Mouse (Mus musculus) liver, embryonic 14.5 days (tissue): Measurements from ENCODE around the gene Anapc16. TPM values are rescaled to one million over a fixed set of nuclear protein-coding genes. Genes with fewer than 3 reads are reported as not detected.

Experiments used
- ATAC-seq: fragments of 200-750 bp; cut with Nextera tagmentation; 2 replicates; pipeline ENCODE4 v1.8.0; 2017; ENCODE audit warnings: moderate number of reproducible peaks, mild to moderate bottlenecking, moderate library complexity; ENCODE audit not compliant: insufficient read depth
- DNase-seq, 3 experiments: peaks; one replicate each; pipeline ENCODE4 v3.0.0-alpha.2; 2012 to 2013; ENCODE audit warnings: low read depth in 3 of 3, low spot score in 3 of 3
- H3K27ac ChIP-seq: fragments of 300-500 bp; sonication (generic); 2 replicates; pipeline ENCODE4 v1.5.1; 2014; ENCODE audit warnings: moderate library complexity, mild to moderate bottlenecking, control low read depth, inconsistent platforms
- H3K27me3 ChIP-seq: fragments of 300-500 bp; sonication (generic); 2 replicates; pipeline ENCODE4 v1.6.1; 2014; ENCODE audit warnings: mild to moderate bottlenecking, low read length, moderate library complexity; ENCODE audit not compliant: control insufficient read depth, insufficient read depth
- H3K36me3 ChIP-seq: fragments of 300-500 bp; sonication (generic); replicated peaks from 2 replicates; pipeline ENCODE4 v1.6.1; 2014; ENCODE audit warnings: low read depth; ENCODE audit not compliant: control insufficient read depth, insufficient read depth
- H3K4me1 ChIP-seq, 2 experiments: fragments of 200-500 bp in 1 of 2; fragments of 300-500 bp in 1 of 2; sonication (generic) in 1 of 2; replicated peaks; 2 replicates each; pipeline ENCODE4 v1.6.1; 2012 to 2014; ENCODE audit warnings: antibody characterized with exemption in 1 of 2, inconsistent platforms in 1 of 2, low read length in 1 of 2; ENCODE audit not compliant: control insufficient read depth in 2 of 2, insufficient read depth in 2 of 2
- H3K4me2 ChIP-seq: fragments of 300-500 bp; sonication (generic); 2 replicates; pipeline ENCODE4 v1.6.1; 2014; ENCODE audit warnings: low read depth, mild to moderate bottlenecking, control low read depth, moderate library complexity
- H3K4me3 ChIP-seq, 2 experiments: fragments of 200-500 bp in 1 of 2; fragments of 300-500 bp in 1 of 2; sonication (generic) in 1 of 2; 2 replicates each; pipeline ENCODE4 v1.5.1; 2012 to 2014; ENCODE audit warnings: low read depth in 2 of 2, low read length in 2 of 2, mild to moderate bottlenecking in 2 of 2, control low read depth in 1 of 2, inconsistent platforms in 1 of 2, moderate library complexity in 1 of 2; ENCODE audit not compliant: insufficient read depth in 1 of 2
- H3K9ac ChIP-seq: fragments of 300-500 bp; sonication (generic); replicated peaks from 2 replicates; pipeline ENCODE4 v1.6.1; 2014; ENCODE audit warnings: mild to moderate bottlenecking, control low read depth, moderate library complexity
- H3K9me3 ChIP-seq: fragments of 300-500 bp; sonication (generic); 2 replicates; pipeline ENCODE4 v1.6.1; 2016; ENCODE audit warnings: low read length, mixed read lengths; ENCODE audit not compliant: control insufficient read depth
- CTCF ChIP-seq: IDR thresholded peaks from 2 replicates; pipeline ENCODE4 v1.5.1; 2016; ENCODE audit warnings: antibody characterized with exemption, low read depth, control low read depth
- EP300 ChIP-seq: IDR thresholded peaks from 2 replicates; pipeline ENCODE4 v1.6.1; 2016; ENCODE audit warnings: antibody characterized with exemption, low read depth
- WGBS: fragments of 180-500 bp; shearing (Covaris S2); extraction: QIAGEN DNeasy Blood & Tissue Kit; methylation state at CpG from one replicate; pipeline ENCODE4 v1.1.7; 2014; ENCODE audit not compliant: insufficient replicate concordance; 5-methylcytosine and 5-hydroxymethylcytosine counted together
- polyA plus RNA-seq, 2 experiments: library from polyadenylated mRNA; depleted of rRNA in 1 of 2; stranded (reverse) in 1 of 2; unstranded in 1 of 2; fragments of >200 nt; fragmentation: Nextera tagmentation in 1 of 2; extraction: Ambion mirVana in 1 of 2; gene quantifications; 2 replicates each; pipeline versions ENCODE4 v1.2.1 to v1.2.3; 2012 to 2014

Gene Anapc16
- polyA plus RNA-seq, 2 experiments: 29.9 to 39.7 TPM

DNA sequence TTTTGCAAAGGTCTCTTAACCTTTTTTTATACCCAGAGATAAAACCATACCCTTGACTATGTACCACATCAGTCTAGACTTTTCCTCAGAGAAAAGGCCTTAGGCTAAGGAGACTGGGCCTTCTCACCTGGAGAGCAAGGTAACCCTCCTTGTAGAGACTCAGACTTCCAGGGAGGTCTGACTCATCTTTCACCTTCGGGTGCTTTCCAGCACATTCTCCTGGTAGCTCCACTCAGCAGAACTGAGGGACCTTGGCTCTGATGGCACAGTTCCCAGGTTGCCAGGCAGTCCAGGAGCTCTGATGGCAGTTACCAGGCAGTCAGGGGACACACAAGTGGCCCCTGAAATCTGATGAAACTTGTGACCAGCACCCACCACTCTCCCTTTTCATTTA lies 53.7 kb downstream of the Anapc16 start:
- no peak overlapping the region for H3K4me2 ChIP-seq
- no peak for ATAC-seq
- H3K27ac ChIP-seq: no peak overlapping the region
- no peak overlapping the region for H3K9ac ChIP-seq
- WGBS: 74% methylated on average over 1 of the region's 1 CpGs
- no peak for DNase-seq
- no peaks in the 10 kb centered on the region for H3K9me3 ChIP-seq
- peaks cover 10% of the 10 kb centered on the region for H3K27me3 ChIP-seq
- TF ChIP-seq CTCF: no peak
- TF ChIP-seq EP300: no peak
- no peak overlapping the region for H3K4me3 ChIP-seq
- H3K36me3 ChIP-seq: no peaks in the 10 kb centered on the region
- peaks cover 0 to 7% of the 10 kb centered on the region in 2 experiments; a peak in 2 of 4 replicates for H3K4me1 ChIP-seq

GRCm38 (mm10) chr10:59948363-59949254 lies 54.3 kb downstream of the Anapc16 start:
- H3K4me2 ChIP-seq: no peak overlapping the region
- ATAC-seq: no peak
- H3K27ac ChIP-seq: no peak overlapping the region
- DNase-seq: no peak
- H3K27me3 ChIP-seq: peaks cover 10% of the 10 kb centered on the region
- TF ChIP-seq EP300: no peak
- TF ChIP-seq CTCF: no peak
- 37% methylated on average over 6 of the region's 6 CpGs for WGBS
- no peak overlapping the region for H3K4me3 ChIP-seq
- H3K4me1 ChIP-seq: peaks cover 0 to 8% of the 10 kb centered on the region in 2 experiments; a peak in 2 of 4 replicates
- H3K9me3 ChIP-seq: no peaks in the 10 kb centered on the region
- no peak overlapping the region for H3K9ac ChIP-seq
- H3K36me3 ChIP-seq: no peaks in the 10 kb centered on the region

- Histone ChIP-seq H3K27me3 (peaks cover 16% of the 10 kb centered on the region), H3K4me2 (no peak overlapping the region), H3K9ac (no peak overlapping the region), H3K36me3 (no peaks in the 10 kb centered on the region), H3K27ac (no peak overlapping the region), H3K4me1 (peaks cover 0 to 9% of the 10 kb centered on the region in 2 experiments; a peak in 2 of 4 replicates), H3K9me3 (no peaks in the 10 kb centered on the region), H3K4me3 (no peak overlapping the region)
- 52% methylated on average over 7 of the region's 7 CpGs for WGBS
- TF ChIP-seq EP300: no peak
- TF ChIP-seq CTCF: no peak
- DNase-seq: no peak
- ATAC-seq: no peak
Observed at GRCm38 (mm10) chr10:59947296-59948073, 55.5 kb downstream of the Anapc16 start.

DNA sequence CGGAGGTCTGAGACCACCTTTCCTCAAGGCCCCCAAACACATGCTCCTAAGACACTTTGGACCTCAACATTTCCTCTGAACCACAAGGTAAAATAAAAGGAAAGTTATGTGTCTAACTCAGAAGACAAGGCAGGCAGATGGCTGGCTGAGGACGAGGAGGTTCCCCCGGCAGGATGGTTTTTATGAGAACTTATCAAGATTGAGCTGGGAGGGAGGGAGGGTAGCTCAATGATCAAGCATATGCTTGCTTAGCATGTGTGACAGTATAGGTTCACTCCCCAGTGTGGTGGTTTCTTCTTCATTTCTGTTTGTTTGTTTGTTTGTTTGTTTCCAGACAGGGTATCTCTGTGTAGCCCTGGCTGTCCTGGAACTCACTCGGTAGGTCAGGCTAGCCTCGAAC lies 56.6 kb downstream of the Anapc16 start:
- no peak for ATAC-seq
- no peak overlapping the region for H3K27ac ChIP-seq
- WGBS: 53% methylated on average over 5 of the region's 5 CpGs
- H3K9me3 ChIP-seq: no peaks in the 10 kb centered on the region
- H3K4me3 ChIP-seq: no peak overlapping the region
- H3K4me1 ChIP-seq: peaks cover 0 to 6% of the 10 kb centered on the region in 2 experiments; a peak in 2 of 4 replicates
- H3K9ac ChIP-seq: no peak overlapping the region
- DNase-seq: no peak
- no peaks in the 10 kb centered on the region for H3K36me3 ChIP-seq
- no peak for TF ChIP-seq CTCF
- no peak for TF ChIP-seq EP300
- peaks cover 16% of the 10 kb centered on the region for H3K27me3 ChIP-seq
- H3K4me2 ChIP-seq: no peak overlapping the region

DNA sequence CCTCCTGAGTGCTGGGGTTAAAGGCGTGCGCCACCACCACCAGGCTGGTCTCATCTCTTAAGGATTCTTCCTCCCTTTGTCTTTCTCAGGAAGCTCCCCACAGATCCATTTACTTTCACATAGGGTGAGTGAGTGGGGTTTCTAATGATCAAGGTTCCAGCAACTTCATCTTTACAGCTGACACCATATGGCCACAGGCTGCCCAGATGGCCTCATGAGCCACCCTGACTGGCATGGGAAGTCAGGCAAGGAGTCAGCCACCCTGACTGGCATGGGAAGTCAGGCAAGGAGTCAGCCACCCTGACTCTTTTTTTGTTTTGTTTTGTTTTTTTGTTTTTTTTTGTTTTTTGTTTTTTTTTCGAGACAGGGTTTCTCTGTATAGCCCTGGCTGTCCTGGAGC lies 57.5 kb downstream of the Anapc16 start:
- peaks cover 11% of the 10 kb centered on the region for H3K27me3 ChIP-seq
- TF ChIP-seq CTCF (no peak), EP300 (no peak)
- 77% methylated on average over 3 of the region's 3 CpGs for WGBS

More for the DNA sequence above, 57.5 kb downstream of the Anapc16 start:
- Histone ChIP-seq H3K9ac (no peak overlapping the region), H3K9me3 (no peaks in the 10 kb centered on the region), H3K36me3 (no peaks in the 10 kb centered on the region), H3K4me1 (peaks cover 0 to 6% of the 10 kb centered on the region in 2 experiments; a peak in 2 of 4 replicates), H3K27ac (no peak overlapping the region), H3K4me3 (no peak overlapping the region), H3K4me2 (no peak overlapping the region)
- no peak for ATAC-seq
- no peak for DNase-seq
